8 mouse cellular contexts compared by ENCODE assay signal in the genomic region with DNA sequence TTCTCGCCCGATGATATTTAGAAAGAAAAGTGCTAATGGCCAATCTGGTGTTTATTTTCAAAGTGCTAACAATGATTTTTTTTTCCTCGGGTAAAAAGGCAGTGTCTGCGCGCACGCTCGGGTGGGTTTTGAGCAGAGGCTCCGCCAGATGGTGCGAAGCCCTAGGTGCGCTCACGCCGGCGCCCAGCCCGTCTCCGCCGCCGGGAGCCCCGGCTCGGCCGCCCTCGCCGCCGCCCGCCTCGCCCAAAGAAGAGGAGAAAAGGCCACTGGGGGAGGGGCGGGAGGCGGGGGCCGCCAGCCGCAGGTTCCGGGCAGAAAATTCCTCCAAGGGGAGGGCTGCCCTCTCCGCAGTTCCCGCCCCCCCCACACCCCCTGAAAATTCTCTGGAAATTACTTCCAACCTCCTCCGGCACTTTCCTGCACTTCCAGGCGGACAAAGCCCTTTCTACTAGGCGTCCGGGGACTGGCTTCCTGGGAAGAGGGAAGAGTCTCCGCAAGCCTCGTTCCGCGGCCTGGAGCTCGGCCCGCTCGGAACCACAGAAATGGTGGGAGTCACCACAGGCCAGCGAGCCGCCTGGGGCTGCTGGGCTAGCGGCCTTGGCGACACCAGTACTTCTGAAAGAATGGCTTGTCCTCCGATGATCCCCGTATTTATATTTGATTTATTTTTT. TPM values are rescaled to one million over a fixed set of nuclear protein-coding genes. Genes with fewer than 3 reads are reported as not detected.
DNase-seq lines count a peak whose midpoint lies in the region; ATAC-seq and TF ChIP-seq lines count a peak whose summit lies in the region.

No protein-coding gene starts in this region.

- peak; percentile 32 for DNase-seq in adrenal gland, postnatal 14 days
- no peak for DNase-seq in adrenal gland, adult 2 months
- peak; percentile 76 for DNase-seq in limb, embryonic 11.5 days (ENCODE audit: low spot score)
- DNase-seq in stomach, postnatal 0 days (ENCODE audit: low spot score): peak; percentile 31
- no peak for DNase-seq in right cerebral cortex, postnatal 4 days
- no peak for DNase-seq in thymus, postnatal 25 days

- H3K9ac ChIP-seq in heart, embryonic 11.5 days (ENCODE audit: low read depth, low read length): peak overlapping the region; percentile 62
- peak overlapping the region; percentile 81 for H3K9ac ChIP-seq in limb, embryonic 11.5 days (ENCODE audit: low read length)
- H3K9ac ChIP-seq in stomach, postnatal 0 days (ENCODE audit: low read length): no peak overlapping the region

- peaks cover 7% of the 10 kb centered on the region for H3K4me1 ChIP-seq in bone marrow macrophage, adult 2 months (ENCODE audit: control insufficient read depth, insufficient read depth, low read length)
- peaks cover 18% of the 10 kb centered on the region for H3K4me1 ChIP-seq in heart, embryonic 11.5 days (ENCODE audit: control insufficient read depth, insufficient read depth, low read length)
- peaks cover 40% of the 10 kb centered on the region for H3K4me1 ChIP-seq in limb, embryonic 11.5 days (ENCODE audit: control insufficient read depth, insufficient read depth, low read length)
- no peaks in the 10 kb centered on the region; the same call in 1 of the 2 replicates for H3K4me1 ChIP-seq in stomach, postnatal 0 days (replicated peaks; ENCODE audit: control insufficient read depth, insufficient read depth)

- peak overlapping the region; percentile 77 for H3K4me2 ChIP-seq in heart, embryonic 11.5 days
- H3K4me2 ChIP-seq in limb, embryonic 11.5 days (ENCODE audit: low read depth, severe bottlenecking): peak overlapping the region; percentile 95
- peak overlapping the region; percentile 44 for H3K4me2 ChIP-seq in stomach, postnatal 0 days (replicated peaks; ENCODE audit: low read depth)

- TF ChIP-seq CTCF in bone marrow macrophage, adult 2 months (IDR thresholded peaks at IDR 0.05; ENCODE audit: low read depth, low read length): no peak
- TF ChIP-seq CTCF in stomach, postnatal 0 days (IDR thresholded peaks at IDR 0.05; ENCODE audit: low read depth): no peak

- under 1% methylated on average over 44 of the region's 49 CpGs for WGBS in heart, embryonic 11.5 days (ENCODE audit: insufficient replicate concordance)
- WGBS in limb, embryonic 11.5 days: under 1% methylated on average over 48 of the region's 49 CpGs
- WGBS in stomach, postnatal 0 days: 3% methylated on average over 43 of the region's 49 CpGs

- no peaks in the 10 kb centered on the region for H3K36me3 ChIP-seq in heart, embryonic 11.5 days (ENCODE audit: control insufficient read depth, insufficient read depth, low read length)
- no peaks in the 10 kb centered on the region for H3K36me3 ChIP-seq in limb, embryonic 11.5 days (ENCODE audit: control insufficient read depth, insufficient read depth, low read length)
- H3K36me3 ChIP-seq in stomach, postnatal 0 days (ENCODE audit: control insufficient read depth, insufficient read depth, low read length): no peaks in the 10 kb centered on the region

- no peak for ATAC-seq in heart, embryonic 11.5 days (replicated peaks; ENCODE audit: insufficient number of reproducible peaks, low FRiP score, low TSS enrichment)
- no peak for ATAC-seq in limb, embryonic 11.5 days (ENCODE audit: insufficient number of reproducible peaks, low FRiP score, low TSS enrichment, low read depth)
- ATAC-seq in stomach, postnatal 0 days (ENCODE audit: low FRiP score, low TSS enrichment): no peak

- H3K9me3 ChIP-seq in heart, embryonic 11.5 days (replicated peaks; ENCODE audit: control insufficient read depth, low read length): no peaks in the 10 kb centered on the region
- no peaks in the 10 kb centered on the region for H3K9me3 ChIP-seq in limb, embryonic 11.5 days (ENCODE audit: control insufficient read depth, low read length)
- no peaks in the 10 kb centered on the region for H3K9me3 ChIP-seq in stomach, postnatal 0 days (ENCODE audit: control insufficient read depth, low read length)

- no peak for TF ChIP-seq POLR2A in bone marrow macrophage, adult 2 months (IDR thresholded peaks at IDR 0.05; ENCODE audit: borderline replicate concordance, low read depth, low read length)

- no peak overlapping the region for H3K27ac ChIP-seq in bone marrow macrophage, adult 2 months (ENCODE audit: insufficient read depth, low read depth, low read length)
- no peak overlapping the region for H3K27ac ChIP-seq in heart, embryonic 11.5 days (ENCODE audit: low read depth, low read length)
- H3K27ac ChIP-seq in limb, embryonic 11.5 days (replicated peaks; ENCODE audit: low read depth, low read length): peak overlapping the region; percentile 60
- H3K27ac ChIP-seq in stomach, postnatal 0 days (replicated peaks): 0 out of 2 replicates have a peak overlapping the region, but pooled peaks have one; percentile 30

- peaks cover 74% of the 10 kb centered on the region for H3K27me3 ChIP-seq in heart, embryonic 11.5 days (ENCODE audit: control insufficient read depth, insufficient read depth, low read length)
- H3K27me3 ChIP-seq in limb, embryonic 11.5 days (ENCODE audit: control insufficient read depth, insufficient read depth, low read length): peaks cover 19% of the 10 kb centered on the region
- peaks cover 29% of the 10 kb centered on the region; the same call in 1 of the 2 replicates for H3K27me3 ChIP-seq in stomach, postnatal 0 days (ENCODE audit: control insufficient read depth, insufficient read depth, low read length)

- no peak for TF ChIP-seq EP300 in stomach, postnatal 0 days (optimal IDR thresholded peaks at IDR 0.05)

- H3K4me3 ChIP-seq in bone marrow macrophage, adult 2 months (ENCODE audit: insufficient read depth, low read length): peak overlapping the region; percentile 47
- peak overlapping the region; percentile 48 for H3K4me3 ChIP-seq in heart, embryonic 11.5 days (ENCODE audit: low read depth, low read length)
- H3K4me3 ChIP-seq in limb, embryonic 11.5 days (ENCODE audit: low read depth, low read length): peak overlapping the region; percentile 83
- peak overlapping the region; percentile 32 for H3K4me3 ChIP-seq in stomach, postnatal 0 days (ENCODE audit: low read depth, low read length)

RNA-seq across cellular contexts. Expression of a gene that starts 4.0 kb away (rescaled TPM):
- 12.6 and 13.1 TPM in 2 replicates for total RNA-seq in adrenal gland, postnatal 14 days (2021)
- 1 to 10 TPM; 4.5 to 8.7 TPM for total RNA-seq in adrenal gland, adult 2 months (2021)
- polyA plus RNA-seq in adrenal gland, adult 2 months (2012; rRNA removed): 3.7 and 5.0 TPM in 2 replicates
- polyA plus RNA-seq in bone marrow macrophage, adult 2 months (2012; ENCODE audit: insufficient read depth, insufficient read length, missing spikeins): 0.19 and 0.63 TPM in 2 replicates
- 0.90 and 1.6 TPM in 2 replicates for polyA plus RNA-seq in heart, embryonic 11.5 days (2014; fragmentation: Nextera tagmentation; extraction: Ambion mirVana)
- polyA plus RNA-seq in limb, embryonic 11.5 days (2014; fragmentation: Nextera tagmentation; extraction: Ambion mirVana): 9.8 and 10.3 TPM in 2 replicates
- polyA plus RNA-seq in stomach, postnatal 0 days (2015; fragmentation: Nextera tagmentation; extraction: Ambion mirVana): 0.58 and 0.65 TPM in 2 replicates

Comparison
In these comparisons a context has a peak if more than half of its experiments do, and no peak if none do; other contexts are left out.
1. DNase-seq: peak in adrenal gland, postnatal 14 days (single experiment), limb, embryonic 11.5 days (single experiment) and stomach, postnatal 0 days (single experiment); none in adrenal gland, adult 2 months (single experiment), right cerebral cortex, postnatal 4 days (single experiment) and thymus, postnatal 25 days (single experiment).
2. H3K27ac ChIP-seq: peak in limb, embryonic 11.5 days (single experiment) and stomach, postnatal 0 days (single experiment); none in bone marrow macrophage, adult 2 months (single experiment) and heart, embryonic 11.5 days (single experiment).
3. H3K4me3 ChIP-seq: peak in every context shown above with its lines; median percentile 83 in limb, embryonic 11.5 days; 48 in heart, embryonic 11.5 days; 47 in bone marrow macrophage, adult 2 months; 32 in stomach, postnatal 0 days.
4. H3K4me2 ChIP-seq: peak in every context shown above with its lines; median percentile 95 in limb, embryonic 11.5 days; 77 in heart, embryonic 11.5 days; 44 in stomach, postnatal 0 days.